Mouse (Mus musculus) ES-Bruce4 (cell line): ENCODE data around the gene Akt1s1. TPM values are rescaled to one million over a fixed set of nuclear protein-coding genes. Genes with fewer than 3 reads are reported as not detected.

Source experiments
- H3K27ac ChIP-seq: 2 replicates; pipeline ENCODE4 v1.5.1; 2012; ENCODE audit warnings: low read length, inconsistent platforms; ENCODE audit not compliant: insufficient read depth
- H3K27me3 ChIP-seq: 2 replicates; pipeline ENCODE4 v1.6.1; 2012; ENCODE audit warnings: mild to moderate bottlenecking, low read length, inconsistent platforms; ENCODE audit not compliant: control insufficient read depth, poor library complexity, insufficient read depth, severe bottlenecking
- H3K36me3 ChIP-seq: 2 replicates; pipeline ENCODE4 v1.6.1; 2012; ENCODE audit warnings: inconsistent platforms, mild to moderate bottlenecking, low read length, moderate library complexity; ENCODE audit not compliant: control insufficient read depth, poor library complexity, insufficient read depth, severe bottlenecking
- H3K4me1 ChIP-seq: one replicate; pipeline ENCODE4 v1.8.1; 2011; ENCODE audit warnings: low read length; ENCODE audit not compliant: control insufficient read depth, insufficient read depth
- H3K4me3 ChIP-seq: 2 replicates; pipeline ENCODE4 v1.5.1; 2011; ENCODE audit warnings: low read depth, mild to moderate bottlenecking, low read length
- H3K9ac ChIP-seq: 2 replicates; pipeline ENCODE4 v1.6.1; 2012; ENCODE audit warnings: low read depth, mild to moderate bottlenecking, inconsistent platforms; ENCODE audit not compliant: poor library complexity, severe bottlenecking
- H3K9me3 ChIP-seq: replicated peaks from 2 replicates; pipeline ENCODE4 v1.6.1; 2012; ENCODE audit warnings: mild to moderate bottlenecking, low read length, inconsistent platforms; ENCODE audit not compliant: control insufficient read depth, poor library complexity, insufficient read depth, severe bottlenecking
- CTCF ChIP-seq: IDR thresholded peaks from one replicate; pipeline ENCODE4 v1.8.1; 2011; ENCODE audit warnings: low read depth, low read length
- EP300 ChIP-seq: IDR thresholded peaks from 2 replicates; pipeline ENCODE4 v1.6.1; 2011; ENCODE audit warnings: low read depth, low read length; ENCODE audit not compliant: insufficient read depth
- POLR2A ChIP-seq: IDR thresholded peaks from one replicate; pipeline ENCODE4 v1.8.1; 2011; ENCODE audit warnings: low read length; ENCODE audit not compliant: insufficient read depth
- polyA plus RNA-seq: library from polyadenylated mRNA; stranded (reverse); fragments of >200 nt; gene quantifications from 2 replicates; pipeline ENCODE4 v1.2.4, GENCODE M21; 2011; ENCODE audit warnings: low read depth; ENCODE audit not compliant: missing spikeins, insufficient read depth, insufficient read length

The Akt1s1 gene
- polyA plus RNA-seq, 1 experiment = 38.3 TPM

DNA sequence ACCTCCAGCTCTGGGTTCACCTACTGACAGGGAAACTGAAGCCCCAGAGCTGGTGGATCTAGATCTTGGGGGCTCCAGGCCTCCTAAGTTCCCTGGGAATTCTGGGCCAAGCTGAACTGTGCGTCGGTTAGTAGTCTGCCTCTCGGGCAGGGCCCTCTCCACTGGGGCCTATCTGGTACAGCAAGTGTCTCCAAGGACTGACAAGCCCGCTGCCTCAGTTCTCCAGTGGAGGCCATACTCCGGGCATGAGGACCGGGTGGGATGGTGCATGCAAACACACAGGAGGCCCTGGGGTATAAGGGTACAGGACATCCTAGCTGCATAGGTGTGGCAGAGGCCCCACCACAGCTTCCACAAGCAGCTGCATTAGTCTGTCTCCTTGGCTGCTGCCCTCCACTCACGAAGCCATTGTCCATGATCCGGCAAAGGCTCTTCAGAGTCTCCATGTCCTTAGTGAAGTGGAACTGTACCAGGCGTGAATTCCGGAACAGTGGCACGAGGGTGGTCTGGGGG lies 15.2 kb downstream of the Akt1s1 start:
- H3K4me1 ChIP-seq = peaks cover 2% of the 10 kb centered on the region
- no peak overlapping the region for H3K4me3 ChIP-seq
- TF ChIP-seq POLR2A (no peak), EP300 (no peak), CTCF (no peak)
- no peak overlapping the region for H3K9ac ChIP-seq
- no peak overlapping the region for H3K27ac ChIP-seq
- peaks cover 11% of the 10 kb centered on the region; the same call in 1 of the 2 replicates for H3K36me3 ChIP-seq
- H3K27me3 ChIP-seq = no peaks in the 10 kb centered on the region
- H3K9me3 ChIP-seq = no peaks in the 10 kb centered on the region

DNA sequence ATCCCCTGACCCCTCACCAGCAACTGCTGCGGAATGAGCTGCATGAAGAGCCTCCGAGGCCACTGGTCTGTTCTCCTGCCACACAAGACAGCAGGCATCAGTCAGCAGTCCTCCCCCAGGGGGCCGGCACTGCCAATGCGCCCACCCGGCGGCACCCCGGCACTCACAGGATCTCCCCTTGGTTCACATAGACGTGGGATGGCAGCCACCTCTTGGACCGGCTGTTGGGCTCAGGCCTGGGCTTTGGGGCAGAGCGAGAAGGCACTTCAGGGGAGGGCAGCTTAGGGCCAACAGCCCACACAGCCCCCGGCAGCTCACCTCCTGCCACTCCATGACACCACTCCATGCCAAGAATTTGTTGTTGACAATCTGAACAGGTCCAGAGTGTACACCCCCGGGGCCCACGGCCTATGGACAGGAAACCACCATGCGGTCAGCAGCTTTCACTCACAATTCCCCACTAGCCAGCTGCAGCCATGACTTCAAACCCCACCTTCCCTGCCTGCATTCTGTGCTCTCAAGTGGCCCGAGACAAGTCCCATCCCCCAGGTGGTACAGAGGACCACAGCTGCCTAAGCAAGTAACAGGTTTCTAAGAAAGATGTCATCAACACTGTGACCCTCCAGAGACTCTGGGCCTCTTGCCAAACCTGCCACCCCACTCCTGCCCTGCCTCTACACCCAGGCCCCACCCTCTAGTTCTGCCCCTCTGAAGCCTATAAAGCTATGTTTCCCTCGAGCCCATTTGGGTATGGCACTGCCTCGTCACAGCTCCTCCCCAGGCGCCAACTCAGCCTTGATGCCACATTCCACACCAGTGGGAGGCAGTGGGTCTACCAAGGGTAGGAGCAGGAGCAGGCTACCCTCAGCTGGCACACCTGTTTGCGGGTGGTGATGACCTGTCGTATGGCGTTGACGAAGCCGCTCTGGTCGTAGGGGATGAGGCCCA lies 16.1 kb downstream of the Akt1s1 start:
- peaks cover 2% of the 10 kb centered on the region for H3K4me1 ChIP-seq
- H3K36me3 ChIP-seq = peaks cover 11% of the 10 kb centered on the region; the same call in 1 of the 2 replicates
- no peaks in the 10 kb centered on the region for H3K9me3 ChIP-seq
- no peak overlapping the region for H3K27ac ChIP-seq
- no peak overlapping the region for H3K9ac ChIP-seq
- TF ChIP-seq POLR2A = no peak
- H3K4me3 ChIP-seq = no peak overlapping the region
- H3K27me3 ChIP-seq = no peaks in the 10 kb centered on the region

DNA sequence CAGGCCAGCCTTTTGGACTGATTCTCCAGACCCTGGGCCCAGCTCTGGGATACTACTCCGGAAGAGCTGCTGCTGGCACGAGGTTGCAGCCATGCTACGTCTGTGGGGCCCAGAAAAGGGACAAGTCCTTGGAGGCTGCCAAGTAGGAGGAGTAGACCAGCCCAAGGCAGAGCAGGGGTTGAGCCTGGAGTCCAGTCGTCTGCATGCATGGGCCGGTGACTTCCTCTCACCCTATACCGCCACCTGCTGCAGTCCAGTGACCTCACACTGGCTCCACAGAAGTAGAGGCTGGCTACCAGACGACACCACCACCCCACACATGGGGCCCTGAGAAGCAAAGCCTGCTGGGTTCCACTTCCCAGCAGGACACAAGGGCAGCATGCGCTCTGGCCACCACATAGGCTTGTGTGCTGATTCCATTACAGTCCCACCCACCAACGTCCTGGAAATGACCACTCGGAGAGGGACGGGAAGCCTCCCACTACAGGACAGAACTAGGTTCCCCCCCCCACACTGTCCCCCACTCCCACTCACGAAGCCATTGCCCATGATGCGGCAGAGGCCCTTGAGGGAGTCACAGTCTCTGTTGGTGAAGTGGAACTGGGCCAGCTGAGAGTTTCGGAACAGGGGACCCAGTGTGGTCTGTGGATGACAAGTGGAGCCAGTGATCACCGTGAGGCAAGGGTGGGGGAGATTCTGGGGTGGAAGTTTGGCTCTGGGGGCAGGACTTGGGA lies 17.7 kb downstream of the Akt1s1 start:
- Histone ChIP-seq H3K4me1 (peaks cover 2% of the 10 kb centered on the region), H3K9ac (no peak overlapping the region), H3K4me3 (no peak overlapping the region), H3K27ac (no peak overlapping the region), H3K9me3 (no peaks in the 10 kb centered on the region), H3K27me3 (no peaks in the 10 kb centered on the region), H3K36me3 (peaks cover 11% of the 10 kb centered on the region; the same call in 1 of the 2 replicates)
- no peak for TF ChIP-seq POLR2A
- TF ChIP-seq CTCF = peak; percentile 39

DNA sequence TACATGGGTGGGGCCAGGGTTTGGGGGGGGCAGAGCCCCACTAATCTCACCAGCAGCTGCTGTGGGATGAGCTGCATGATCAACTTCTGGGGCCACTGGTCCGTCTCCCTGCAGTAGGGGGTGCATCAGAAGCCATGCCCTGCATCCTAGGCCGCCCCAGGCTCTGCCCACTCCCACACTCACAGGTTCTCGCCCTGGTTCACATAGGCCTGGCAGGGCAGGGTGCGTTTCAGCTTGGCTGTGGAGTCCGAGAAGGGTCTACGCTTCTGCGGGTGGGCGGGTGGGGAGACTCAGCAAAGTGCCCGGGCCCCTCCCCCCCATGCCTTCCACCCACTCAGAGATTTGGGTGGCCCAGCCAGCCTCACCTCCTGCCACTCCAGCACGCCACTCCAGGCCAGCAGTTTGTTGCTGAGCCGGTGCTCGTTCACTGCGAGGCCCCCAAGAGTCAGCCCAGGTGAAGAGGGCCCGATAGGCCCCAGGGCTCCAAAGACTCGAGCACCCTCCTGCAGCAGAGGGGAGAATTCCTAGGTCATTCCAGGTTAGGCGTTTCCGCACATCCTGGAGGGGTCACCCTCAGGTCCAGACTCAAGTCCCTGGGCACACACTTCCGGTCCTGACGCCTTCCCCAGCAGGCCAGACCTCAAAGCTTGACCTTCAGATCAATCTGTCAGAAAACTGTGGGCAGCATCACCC lies 18.4 kb downstream of the Akt1s1 start:
- H3K4me3 ChIP-seq = no peak overlapping the region
- H3K9me3 ChIP-seq = no peaks in the 10 kb centered on the region
- 0 out of 2 replicates have a peak overlapping the region, but pooled peaks have one; percentile 3 for H3K9ac ChIP-seq
- peaks cover 11% of the 10 kb centered on the region; the same call in 1 of the 2 replicates for H3K36me3 ChIP-seq
- H3K27ac ChIP-seq = no peak overlapping the region
- peaks cover 2% of the 10 kb centered on the region for H3K4me1 ChIP-seq
- no peak for TF ChIP-seq EP300
- no peak for TF ChIP-seq POLR2A
- no peaks in the 10 kb centered on the region for H3K27me3 ChIP-seq

DNA sequence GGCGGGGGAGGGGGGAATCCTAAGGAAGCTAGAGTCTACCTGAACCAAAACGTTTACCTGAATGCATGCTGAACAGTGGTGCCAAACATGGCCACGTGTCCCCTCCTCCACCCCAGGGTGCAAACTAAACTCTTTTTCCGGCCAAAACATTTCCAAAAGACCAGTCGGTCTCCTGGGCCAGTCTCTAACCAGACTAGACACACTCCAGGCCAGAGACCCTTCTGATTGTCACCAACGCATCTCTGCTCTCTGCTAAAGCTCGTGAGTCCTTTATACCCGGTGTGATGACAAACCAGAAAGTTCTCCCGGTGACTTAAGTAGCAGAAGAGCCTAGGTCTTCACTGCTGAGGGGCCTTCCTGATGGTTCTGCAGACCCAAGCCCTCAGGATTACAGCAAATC lies 19.0 kb downstream of the Akt1s1 start:
- H3K36me3 ChIP-seq = peaks cover 6% of the 10 kb centered on the region; the same call in 1 of the 2 replicates
- no peak overlapping the region for H3K9ac ChIP-seq
- no peaks in the 10 kb centered on the region for H3K27me3 ChIP-seq
- no peaks in the 10 kb centered on the region for H3K9me3 ChIP-seq
- no peak overlapping the region for H3K4me3 ChIP-seq
- peaks cover 2% of the 10 kb centered on the region for H3K4me1 ChIP-seq
- no peak overlapping the region for H3K27ac ChIP-seq
- TF ChIP-seq EP300 = no peak
- no peak for TF ChIP-seq POLR2A
- no peak for TF ChIP-seq CTCF
